11 mouse cellular contexts compared by ENCODE assay signal in genomic region chr6:17769972-17770644, GRCm38 (mm10).
DNase-seq lines count a peak whose midpoint lies in the region; ATAC-seq lines count a peak whose summit lies in the region.
"Had no signal": no experiment of that assay in that cellular context is flagged by ENCODE, and none has a peak within 500 bp of the region (broad histone marks: within the 10 kb centered on the region; RNA-seq: fewer than 3 reads in every experiment).

No protein-coding gene starts in this region.

- no peak overlapping the region for H3K9ac ChIP-seq in midbrain, embryonic 12.5 days (replicated peaks)
- no peak overlapping the region for H3K9ac ChIP-seq in forebrain, embryonic 16.5 days (replicated peaks; ENCODE audit: low read depth, low read length)
- peak overlapping the region; percentile 7; the same call in 1 of the 2 replicates for H3K9ac ChIP-seq in liver, embryonic 13.5 days
- no peak overlapping the region for H3K9ac ChIP-seq in neural tube, embryonic 15.5 days (replicated peaks)

- peaks cover 12% of the 10 kb centered on the region for H3K4me1 ChIP-seq in midbrain, embryonic 12.5 days
- peaks cover 16% of the 10 kb centered on the region for H3K4me1 ChIP-seq in midbrain, embryonic 10.5 days
- peaks cover 28% of the 10 kb centered on the region for H3K4me1 ChIP-seq in forebrain, embryonic 16.5 days (replicated peaks; ENCODE audit: control insufficient read depth, insufficient read depth, low read length)
- H3K4me1 ChIP-seq in liver, embryonic 13.5 days (replicated peaks), result peaks cover 66% of the 10 kb centered on the region
- peaks cover 39% of the 10 kb centered on the region for H3K4me1 ChIP-seq in neural tube, embryonic 15.5 days

- H3K36me3 ChIP-seq in midbrain, embryonic 12.5 days, result no peaks in the 10 kb centered on the region
- no peaks in the 10 kb centered on the region for H3K36me3 ChIP-seq in midbrain, embryonic 10.5 days
- H3K36me3 ChIP-seq in forebrain, embryonic 16.5 days (ENCODE audit: control insufficient read depth, insufficient read depth), result no peaks in the 10 kb centered on the region
- H3K36me3 ChIP-seq in liver, embryonic 13.5 days, result no peaks in the 10 kb centered on the region
- H3K36me3 ChIP-seq in neural tube, embryonic 15.5 days, result no peaks in the 10 kb centered on the region

- no peak for DNase-seq in midbrain, embryonic 10.5 days (ENCODE audit: low spot score)
- DNase-seq in liver, embryonic 13.5 days, result no peak
- no peak for DNase-seq in lung, postnatal 14 days
- no peak for DNase-seq in lung, postnatal 36 days
- DNase-seq: adrenal gland, adult 2 months; cerebellum, postnatal 14 days; kidney, adult 11 months had no signal

- H3K27ac ChIP-seq in midbrain, embryonic 12.5 days (replicated peaks), result no peak overlapping the region
- H3K27ac ChIP-seq in midbrain, embryonic 10.5 days (replicated peaks), result no peak overlapping the region
- H3K27ac ChIP-seq in forebrain, embryonic 16.5 days (ENCODE audit: low read length), result no peak overlapping the region; the same call in 1 of the 2 replicates
- H3K27ac ChIP-seq in liver, embryonic 13.5 days, result peak overlapping the region; percentile 73
- H3K27ac ChIP-seq in neural tube, embryonic 15.5 days (replicated peaks), result no peak overlapping the region; the same call in 1 of the 2 replicates

- 0 out of 2 replicates have a peak, but pooled peaks have one; percentile 13 for ATAC-seq in midbrain, embryonic 12.5 days (ENCODE audit: low FRiP score, low read depth)
- ATAC-seq in forebrain, embryonic 16.5 days, result peak; percentile 58; the same call in 1 of the 2 replicates
- ATAC-seq in liver, embryonic 13.5 days (ENCODE audit: low read depth), result peak; percentile 51; the same call in 1 of the 2 replicates
- ATAC-seq in neural tube, embryonic 15.5 days (ENCODE audit: low FRiP score), result 0 out of 2 replicates have a peak, but pooled peaks have one; percentile 33
- ATAC-seq: lung, postnatal 0 days had no signal

- no peak overlapping the region for H3K4me3 ChIP-seq in midbrain, embryonic 12.5 days
- H3K4me3 ChIP-seq in midbrain, embryonic 10.5 days, result no peak overlapping the region
- H3K4me3 ChIP-seq in forebrain, embryonic 16.5 days (replicated peaks; ENCODE audit: low read length), result no peak overlapping the region
- no peak overlapping the region for H3K4me3 ChIP-seq in liver, embryonic 13.5 days (replicated peaks)
- no peak overlapping the region for H3K4me3 ChIP-seq in neural tube, embryonic 15.5 days (replicated peaks)

- no peaks in the 10 kb centered on the region for H3K9me3 ChIP-seq in midbrain, embryonic 12.5 days
- no peaks in the 10 kb centered on the region for H3K9me3 ChIP-seq in midbrain, embryonic 10.5 days (replicated peaks)
- H3K9me3 ChIP-seq in forebrain, embryonic 16.5 days (ENCODE audit: control insufficient read depth, low read length), result no peaks in the 10 kb centered on the region
- H3K9me3 ChIP-seq in liver, embryonic 13.5 days (replicated peaks), result no peaks in the 10 kb centered on the region
- H3K9me3 ChIP-seq in neural tube, embryonic 15.5 days (replicated peaks), result no peaks in the 10 kb centered on the region

- H3K27me3 ChIP-seq in midbrain, embryonic 12.5 days, result no peaks in the 10 kb centered on the region
- no peaks in the 10 kb centered on the region for H3K27me3 ChIP-seq in midbrain, embryonic 10.5 days (ENCODE audit: low read depth, poor library complexity, severe bottlenecking)
- H3K27me3 ChIP-seq in forebrain, embryonic 16.5 days (replicated peaks; ENCODE audit: control insufficient read depth, insufficient read depth, low read length), result no peaks in the 10 kb centered on the region
- H3K27me3 ChIP-seq in liver, embryonic 13.5 days, result no peaks in the 10 kb centered on the region
- H3K27me3 ChIP-seq in neural tube, embryonic 15.5 days (replicated peaks), result no peaks in the 10 kb centered on the region

- WGBS in midbrain, embryonic 12.5 days, result 80% methylated on average over 9 of the region's 9 CpGs
- WGBS in midbrain, embryonic 10.5 days, result 86% methylated on average over 9 of the region's 9 CpGs
- WGBS in forebrain, embryonic 16.5 days, result 62% methylated on average over 9 of the region's 9 CpGs
- 71% methylated on average over 9 of the region's 9 CpGs for WGBS in liver, embryonic 13.5 days (ENCODE audit: insufficient replicate concordance)
- WGBS in neural tube, embryonic 15.5 days, result 67% methylated on average over 9 of the region's 9 CpGs

- H3K4me2 ChIP-seq in midbrain, embryonic 12.5 days (replicated peaks), result no peak overlapping the region
- H3K4me2 ChIP-seq in forebrain, embryonic 16.5 days (ENCODE audit: low read length), result peak overlapping the region; percentile 11; the same call in 1 of the 2 replicates
- H3K4me2 ChIP-seq in liver, embryonic 13.5 days, result peak overlapping the region; percentile 34
- H3K4me2 ChIP-seq in neural tube, embryonic 15.5 days, result peak overlapping the region; percentile 19; the same call in 1 of the 2 replicates
